Mouse (Mus musculus) lung, embryonic 14.5 days (tissue): Measurements from ENCODE around the gene Shank2. TPM values are rescaled to one million over a fixed set of nuclear protein-coding genes. Genes with fewer than 3 reads are reported as not detected.
A peak's percentile ranks its signal among the peaks of the same experiment; 100 is the strongest.

Experiments
- ATAC-seq: fragments of 200-750 bp; cut with Nextera tagmentation; 2 replicates; pipeline ENCODE4 v1.8.0; 2017; ENCODE audit warnings: mild to moderate bottlenecking, moderate TSS enrichment, moderate library complexity; ENCODE audit not compliant: insufficient read depth
- DNase-seq: peaks from one replicate; pipeline ENCODE4 v3.0.0-alpha.2; 2015
- H3K27ac ChIP-seq: fragments of 300-500 bp; sonication (generic); 2 replicates; pipeline ENCODE4 v1.5.1; 2014; ENCODE audit warnings: low read depth, mild to moderate bottlenecking, moderate library complexity
- H3K27me3 ChIP-seq: fragments of 300-500 bp; sonication (generic); 2 replicates; pipeline ENCODE4 v1.6.1; 2014; ENCODE audit warnings: low read length, control low read depth; ENCODE audit not compliant: insufficient read depth
- H3K36me3 ChIP-seq: fragments of 300-500 bp; sonication (generic); 2 replicates; pipeline ENCODE4 v1.6.1; 2014; ENCODE audit warnings: control low read depth; ENCODE audit not compliant: insufficient read depth
- H3K4me1 ChIP-seq: fragments of 300-500 bp; sonication (generic); 2 replicates; pipeline ENCODE4 v1.6.1; 2014; ENCODE audit warnings: antibody characterized with exemption, control low read depth; ENCODE audit not compliant: insufficient read depth
- H3K4me2 ChIP-seq: fragments of 300-500 bp; sonication (generic); 2 replicates; pipeline ENCODE4 v1.6.1; 2014; ENCODE audit warnings: mild to moderate bottlenecking
- H3K4me3 ChIP-seq: fragments of 300-500 bp; sonication (generic); 2 replicates; pipeline ENCODE4 v1.5.1; 2014; ENCODE audit warnings: low read depth, low read length
- H3K9ac ChIP-seq: fragments of 300-500 bp; sonication (generic); 2 replicates; pipeline ENCODE4 v1.6.1; 2014
- H3K9me3 ChIP-seq: fragments of 300-500 bp; sonication (generic); 2 replicates; pipeline ENCODE4 v1.6.1; 2016; ENCODE audit warnings: low read depth, low read length, control low read depth
- CTCF ChIP-seq: IDR thresholded peaks from 2 replicates; pipeline ENCODE4 v1.5.1; 2016; ENCODE audit warnings: antibody characterized with exemption, low read depth
- WGBS: fragments of 180-500 bp; shearing (Covaris S2); extraction: QIAGEN DNeasy Blood & Tissue Kit; methylation state at CpG from one replicate; pipeline ENCODE4 v1.1.7; 2014; 5-methylcytosine and 5-hydroxymethylcytosine counted together
- polyA plus RNA-seq: library from polyadenylated mRNA; unstranded; fragments of >200 nt; fragmentation: Nextera tagmentation; extraction: Ambion mirVana; gene quantifications from 2 replicates; pipeline ENCODE4 v1.2.1, GENCODE M21; 2014

Gene Shank2
- polyA plus RNA-seq, 1 experiment from 2014 or later = 2.1 TPM

DNA sequence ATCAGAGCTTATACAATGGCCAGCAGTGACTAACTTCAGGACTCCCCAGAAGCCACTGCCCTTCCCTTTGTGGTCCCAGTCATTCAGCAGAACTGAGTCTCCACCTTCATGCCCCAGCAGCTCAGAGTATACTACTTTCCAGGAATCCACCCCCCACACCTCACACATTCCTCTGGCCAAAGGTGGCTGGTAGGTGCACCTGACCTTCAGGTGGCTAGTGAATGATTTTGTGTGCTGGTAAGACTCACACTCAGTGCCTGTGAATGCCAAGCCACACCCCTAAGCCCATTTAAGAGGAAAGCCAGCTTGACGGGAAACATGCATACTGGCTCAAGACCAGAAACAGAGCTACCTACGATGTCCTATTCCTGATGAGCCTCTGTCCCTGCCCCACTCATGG, 431.2 kb downstream of the Shank2 start:
- no peak overlapping the region for H3K4me3 ChIP-seq
- DNase-seq (no peak), ATAC-seq (no peak)
- no peak for TF ChIP-seq CTCF
- 61% methylated on average over 2 of the region's 2 CpGs for whole genome bisulfite sequencing
- no peak overlapping the region for H3K27ac ChIP-seq
- peaks cover 26% of the 10 kb centered on the region for H3K36me3 ChIP-seq
- H3K9ac ChIP-seq = no peak overlapping the region
- no peaks in the 10 kb centered on the region for H3K4me1 ChIP-seq
- H3K4me2 ChIP-seq = no peak overlapping the region
- H3K9me3 ChIP-seq = no peaks in the 10 kb centered on the region
- no peaks in the 10 kb centered on the region for H3K27me3 ChIP-seq

DNA sequence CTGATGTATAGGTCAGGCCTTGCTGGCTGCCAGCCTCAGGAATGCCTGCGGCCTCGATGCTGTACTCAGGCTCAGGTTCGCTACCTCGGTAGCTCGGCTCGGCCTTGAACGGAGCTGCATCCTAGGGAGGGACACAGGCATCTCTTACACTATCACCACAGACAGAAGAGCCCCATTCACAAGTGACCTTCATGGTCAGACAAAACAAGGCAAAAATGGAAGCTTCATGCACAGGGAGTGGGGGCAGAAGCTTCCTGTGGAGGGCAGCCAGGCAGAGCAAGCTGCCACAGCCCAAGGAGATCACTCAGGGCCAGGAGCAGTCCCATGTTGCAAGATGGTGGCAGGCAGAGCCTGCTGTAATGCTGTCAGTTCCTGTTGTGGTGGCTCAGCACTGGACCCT, 437.1 kb downstream of the Shank2 start:
- Histone ChIP-seq H3K9ac (no peak overlapping the region), H3K27me3 (no peaks in the 10 kb centered on the region), H3K27ac (no peak overlapping the region), H3K9me3 (no peaks in the 10 kb centered on the region), H3K4me1 (no peaks in the 10 kb centered on the region), H3K4me2 (no peak overlapping the region), H3K4me3 (no peak overlapping the region), H3K36me3 (peaks cover 79% of the 10 kb centered on the region)
- WGBS = 96% methylated on average over 7 of the region's 7 CpGs
- ATAC-seq = no peak
- DNase-seq = no peak
- no peak for TF ChIP-seq CTCF

DNA sequence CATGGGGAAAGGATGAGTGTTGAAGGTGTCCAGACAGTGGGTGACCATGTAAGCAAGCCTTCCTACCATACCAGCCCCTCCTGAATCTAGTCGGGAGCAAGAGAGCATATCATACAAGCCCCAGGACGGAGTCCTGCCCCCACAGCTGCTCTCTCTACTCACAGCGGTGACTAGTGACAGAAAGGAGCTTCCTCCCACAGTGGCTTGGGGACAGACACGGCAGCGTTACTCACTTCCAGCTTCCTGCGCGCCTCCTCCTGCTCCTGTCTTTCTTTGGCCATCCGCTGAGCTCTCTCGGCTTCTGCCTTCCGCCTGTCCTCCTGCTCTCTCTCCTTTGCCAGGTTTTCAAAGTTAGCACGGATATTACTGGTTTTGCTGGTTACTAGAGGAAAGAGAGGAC, 439.7 kb downstream of the Shank2 start:
- 90% methylated on average over 11 of the region's 11 CpGs for WGBS

DNA sequence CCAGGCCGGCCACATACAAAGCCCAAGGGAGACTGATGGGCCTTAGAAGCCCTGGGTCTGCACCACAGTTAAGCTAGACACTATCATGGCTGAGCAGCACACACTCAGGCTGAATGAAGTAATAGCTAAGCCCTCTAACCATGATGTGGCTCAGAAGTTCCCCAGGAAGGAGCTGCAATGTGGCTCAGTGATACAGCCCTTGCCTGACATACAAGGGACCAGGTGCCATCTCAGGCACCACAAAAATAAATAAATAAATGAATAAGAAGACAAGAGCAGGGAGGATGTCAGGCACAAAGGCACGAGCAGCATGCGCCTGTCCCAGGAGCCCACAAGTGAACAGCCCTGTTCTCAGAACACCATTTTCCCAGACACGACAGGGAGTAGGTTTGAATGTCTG, 440.2 kb downstream of the Shank2 start:
- 85% methylated on average over 4 of the region's 4 CpGs for WGBS
- Histone ChIP-seq H3K27ac (no peak overlapping the region), H3K4me1 (no peaks in the 10 kb centered on the region), H3K9me3 (no peaks in the 10 kb centered on the region), H3K27me3 (no peaks in the 10 kb centered on the region), H3K4me2 (no peak overlapping the region), H3K36me3 (peaks cover 94% of the 10 kb centered on the region), H3K9ac (no peak overlapping the region), H3K4me3 (no peak overlapping the region)
- TF ChIP-seq CTCF = no peak
- DNase-seq = no peak
- ATAC-seq = no peak

More for the DNA sequence above, 439.7 kb downstream of the Shank2 start:
- H3K9ac ChIP-seq = no peak overlapping the region
- H3K9me3 ChIP-seq = no peaks in the 10 kb centered on the region
- peaks cover 94% of the 10 kb centered on the region for H3K36me3 ChIP-seq
- no peaks in the 10 kb centered on the region for H3K4me1 ChIP-seq
- no peak overlapping the region for H3K4me3 ChIP-seq
- no peaks in the 10 kb centered on the region for H3K27me3 ChIP-seq
- ATAC-seq (no peak), DNase-seq (no peak)
- H3K27ac ChIP-seq = no peak overlapping the region
- no peak for TF ChIP-seq CTCF
- H3K4me2 ChIP-seq = no peak overlapping the region

DNA sequence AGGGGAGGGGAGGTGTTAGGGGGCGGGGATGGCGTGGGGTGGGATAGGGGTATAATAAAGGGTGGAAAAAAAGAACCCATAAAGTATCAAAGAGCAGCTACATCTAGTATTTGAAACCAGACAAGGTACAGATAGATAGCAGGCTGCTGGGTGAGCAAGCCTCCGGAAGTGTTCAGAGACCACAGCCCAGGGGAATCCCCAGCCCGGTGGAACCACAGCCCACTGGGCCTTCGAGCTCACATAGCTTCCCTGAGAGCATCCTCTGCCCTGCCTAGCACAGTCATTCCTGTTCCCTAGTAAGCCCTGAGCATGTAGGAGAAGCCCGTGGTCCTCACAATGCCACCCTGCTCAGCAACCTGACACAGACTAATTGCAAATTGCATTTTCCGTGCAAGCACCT, 443.1 kb downstream of the Shank2 start:
- H3K36me3 ChIP-seq = peaks cover 94% of the 10 kb centered on the region
- H3K27me3 ChIP-seq = no peaks in the 10 kb centered on the region
- ATAC-seq = no peak
- no peak for DNase-seq
- 87% methylated on average over 7 of the region's 7 CpGs for WGBS
- no peak overlapping the region for H3K4me2 ChIP-seq
- H3K27ac ChIP-seq = no peak overlapping the region
- no peaks in the 10 kb centered on the region for H3K9me3 ChIP-seq
- no peak for TF ChIP-seq CTCF
- H3K4me3 ChIP-seq = no peak overlapping the region
- no peaks in the 10 kb centered on the region for H3K4me1 ChIP-seq
- H3K9ac ChIP-seq = no peak overlapping the region

DNA sequence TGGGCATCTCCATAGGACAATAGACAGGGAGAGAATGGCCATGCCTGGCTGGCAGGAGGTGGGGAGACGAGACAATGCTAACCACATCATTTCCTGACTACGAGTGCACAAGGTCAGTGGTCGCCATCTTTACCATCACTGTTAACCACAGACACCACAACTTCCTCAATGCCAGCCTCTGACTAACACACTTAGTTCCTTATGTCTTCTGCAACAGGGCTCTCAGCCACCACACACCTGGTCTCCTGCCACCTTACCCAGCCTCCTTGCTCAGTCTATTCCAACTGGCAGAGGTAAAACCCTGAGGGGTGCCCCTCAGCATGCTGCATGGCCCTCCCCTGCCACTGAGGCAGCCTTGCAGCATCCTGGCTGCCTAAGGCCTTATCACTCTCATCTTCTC, 445.4 kb downstream of the Shank2 start:
- Histone ChIP-seq H3K4me2 (no peak overlapping the region), H3K9ac (no peak overlapping the region), H3K4me1 (no peaks in the 10 kb centered on the region), H3K27me3 (no peaks in the 10 kb centered on the region), H3K36me3 (peaks cover 94% of the 10 kb centered on the region), H3K27ac (no peak overlapping the region), H3K9me3 (no peaks in the 10 kb centered on the region), H3K4me3 (no peak overlapping the region)
- ATAC-seq (0 out of 2 replicates have a peak, but pooled peaks have one; percentile 22), DNase-seq (no peak)
- 77% methylated on average over 3 of the region's 3 CpGs for WGBS
- no peak for TF ChIP-seq CTCF

DNA sequence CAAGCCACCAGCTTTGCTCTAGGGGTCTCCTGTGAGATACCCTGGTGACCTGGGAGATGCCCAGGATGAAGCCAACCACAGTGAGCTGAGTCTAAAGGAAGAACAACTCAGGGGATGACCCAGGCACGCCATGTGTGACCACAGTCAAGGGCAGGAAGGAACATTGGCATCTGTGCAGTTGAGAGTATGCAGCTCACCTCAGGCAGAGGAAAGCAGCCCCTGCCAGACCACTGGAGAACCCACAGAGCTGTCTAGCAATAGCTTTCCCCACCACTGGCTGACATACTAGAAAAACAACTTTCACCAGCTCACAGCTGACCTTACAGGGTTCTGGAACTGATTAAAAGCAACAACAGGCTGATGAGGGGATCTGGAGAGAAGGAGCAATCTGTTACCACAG, 446.5 kb downstream of the Shank2 start:
- Histone ChIP-seq H3K27me3 (no peaks in the 10 kb centered on the region), H3K36me3 (peaks cover 94% of the 10 kb centered on the region), H3K9ac (no peak overlapping the region), H3K27ac (no peak overlapping the region), H3K4me2 (no peak overlapping the region), H3K4me3 (no peak overlapping the region), H3K4me1 (no peaks in the 10 kb centered on the region), H3K9me3 (no peaks in the 10 kb centered on the region)
- 89% methylated on average over 1 of the region's 1 CpGs for WGBS
- TF ChIP-seq CTCF = no peak
- no peak for DNase-seq
- no peak for ATAC-seq
